Mouse (Mus musculus): ENCODE data around the gene Ankra2. TPM values are rescaled to one million over a fixed set of nuclear protein-coding genes. Genes with fewer than 3 reads are reported as not detected.
A peak's percentile ranks its signal among the peaks of the same experiment; 100 is the strongest.

Ankra2 gene
- polyA plus RNA-seq, 1 experiment from 2014 or later, result 6.6 TPM

GRCm38 (mm10) chr13:98306852-98307475 lies 44.1 kb downstream of the Ankra2 start:
- WGBS (ENCODE audit: insufficient replicate concordance), result 63% methylated on average over 14 of the region's 14 CpGs
- Histone ChIP-seq H3K9ac (ENCODE audit: low read depth, low read length) (no peak overlapping the region), H3K4me2 (ENCODE audit: low read depth, low read length) (no peak overlapping the region)

GRCm38 (mm10) chr13:98308004-98308403 lies 45.1 kb downstream of the Ankra2 start:
- H3K27me3 ChIP-seq (ENCODE audit: control insufficient read depth, insufficient read depth, low read depth, low read length), result no peaks in the 10 kb centered on the region
- ATAC-seq (ENCODE audit: low read depth), result no peak
- H3K27ac ChIP-seq (ENCODE audit: low read length), result no peak overlapping the region
- no peaks in the 10 kb centered on the region for H3K9me3 ChIP-seq (replicated peaks; ENCODE audit: control insufficient read depth, low read length)
- H3K9ac ChIP-seq (ENCODE audit: low read depth, low read length), result no peak overlapping the region
- no peaks in the 10 kb centered on the region; the same call in 1 of the 2 replicates for H3K4me1 ChIP-seq (ENCODE audit: control insufficient read depth, low read depth, low read length)
- no peak overlapping the region for H3K4me3 ChIP-seq (ENCODE audit: low read depth, low read length)
- peaks cover 31% of the 10 kb centered on the region for H3K36me3 ChIP-seq (ENCODE audit: control insufficient read depth, insufficient read depth)
- H3K4me2 ChIP-seq (ENCODE audit: low read depth, low read length), result no peak overlapping the region
- 84% methylated on average over 5 of the region's 5 CpGs for WGBS (ENCODE audit: insufficient replicate concordance)

More at GRCm38 (mm10) chr13:98306852-98307475, 44.1 kb downstream of the Ankra2 start:
- Histone ChIP-seq H3K27ac (ENCODE audit: low read length) (no peak overlapping the region), H3K36me3 (ENCODE audit: control insufficient read depth, insufficient read depth) (peaks cover 26% of the 10 kb centered on the region), H3K4me3 (ENCODE audit: low read depth, low read length) (no peak overlapping the region), H3K9me3 (replicated peaks; ENCODE audit: control insufficient read depth, low read length) (no peaks in the 10 kb centered on the region), H3K4me1 (ENCODE audit: control insufficient read depth, low read depth, low read length) (no peaks in the 10 kb centered on the region; the same call in 1 of the 2 replicates), H3K27me3 (ENCODE audit: control insufficient read depth, insufficient read depth, low read depth, low read length) (no peaks in the 10 kb centered on the region)
- no peak for ATAC-seq (ENCODE audit: low read depth)

- Histone ChIP-seq H3K4me3 (ENCODE audit: low read depth, low read length) (no peak overlapping the region), H3K27me3 (ENCODE audit: control insufficient read depth, insufficient read depth, low read depth, low read length) (no peaks in the 10 kb centered on the region), H3K4me2 (ENCODE audit: low read depth, low read length) (no peak overlapping the region), H3K36me3 (ENCODE audit: control insufficient read depth, insufficient read depth) (peaks cover 35% of the 10 kb centered on the region), H3K4me1 (ENCODE audit: control insufficient read depth, low read depth, low read length) (no peaks in the 10 kb centered on the region; the same call in 1 of the 2 replicates), H3K27ac (ENCODE audit: low read length) (no peak overlapping the region), H3K9ac (ENCODE audit: low read depth, low read length) (no peak overlapping the region), H3K9me3 (replicated peaks; ENCODE audit: control insufficient read depth, low read length) (no peaks in the 10 kb centered on the region)
- no peak for ATAC-seq (ENCODE audit: low read depth)
- WGBS (ENCODE audit: insufficient replicate concordance), result 78% methylated on average over 4 of the region's 4 CpGs
These were observed 45.9 kb downstream of the Ankra2 start for GRCm38 (mm10) chr13:98308724-98309123.

GRCm38 (mm10) chr13:98311597-98311996 lies 48.7 kb downstream of the Ankra2 start:
- H3K4me2 ChIP-seq (ENCODE audit: low read depth, low read length), result no peak overlapping the region
- no peak overlapping the region for H3K27ac ChIP-seq (ENCODE audit: low read length)
- no peak overlapping the region for H3K9ac ChIP-seq (ENCODE audit: low read depth, low read length)
- 86% methylated on average over 5 of the region's 5 CpGs for WGBS (ENCODE audit: insufficient replicate concordance)
- peaks cover 9% of the 10 kb centered on the region for H3K4me1 ChIP-seq (ENCODE audit: control insufficient read depth, low read depth, low read length)
- no peaks in the 10 kb centered on the region for H3K27me3 ChIP-seq (ENCODE audit: control insufficient read depth, insufficient read depth, low read depth, low read length)
- no peak for ATAC-seq (ENCODE audit: low read depth)
- peaks cover 41% of the 10 kb centered on the region for H3K36me3 ChIP-seq (ENCODE audit: control insufficient read depth, insufficient read depth)
- no peak overlapping the region for H3K4me3 ChIP-seq (ENCODE audit: low read depth, low read length)
- no peaks in the 10 kb centered on the region for H3K9me3 ChIP-seq (replicated peaks; ENCODE audit: control insufficient read depth, low read length)

- Histone ChIP-seq H3K4me2 (ENCODE audit: low read depth, low read length) (no peak overlapping the region), H3K36me3 (ENCODE audit: control insufficient read depth, insufficient read depth) (peaks cover 40% of the 10 kb centered on the region), H3K4me1 (ENCODE audit: control insufficient read depth, low read depth, low read length) (peaks cover 9% of the 10 kb centered on the region), H3K9me3 (replicated peaks; ENCODE audit: control insufficient read depth, low read length) (no peaks in the 10 kb centered on the region), H3K9ac (ENCODE audit: low read depth, low read length) (no peak overlapping the region), H3K27ac (ENCODE audit: low read length) (no peak overlapping the region), H3K27me3 (ENCODE audit: control insufficient read depth, insufficient read depth, low read depth, low read length) (no peaks in the 10 kb centered on the region), H3K4me3 (ENCODE audit: low read depth, low read length) (no peak overlapping the region)
- 65% methylated on average over 7 of the region's 7 CpGs for WGBS (ENCODE audit: insufficient replicate concordance)
- no peak for ATAC-seq (ENCODE audit: low read depth)
These were observed 50.8 kb downstream of the Ankra2 start for GRCm38 (mm10) chr13:98313631-98314030.

GRCm38 (mm10) chr13:98315124-98315523 lies 52.2 kb downstream of the Ankra2 start:
- Histone ChIP-seq H3K27ac (ENCODE audit: low read length) (no peak overlapping the region), H3K36me3 (ENCODE audit: control insufficient read depth, insufficient read depth) (peaks cover 33% of the 10 kb centered on the region), H3K4me2 (ENCODE audit: low read depth, low read length) (peak overlapping the region; percentile 54), H3K4me1 (ENCODE audit: control insufficient read depth, low read depth, low read length) (peaks cover 9% of the 10 kb centered on the region), H3K9me3 (replicated peaks; ENCODE audit: control insufficient read depth, low read length) (no peaks in the 10 kb centered on the region), H3K9ac (ENCODE audit: low read depth, low read length) (no peak overlapping the region), H3K27me3 (ENCODE audit: control insufficient read depth, insufficient read depth, low read depth, low read length) (no peaks in the 10 kb centered on the region), H3K4me3 (ENCODE audit: low read depth, low read length) (peak overlapping the region; percentile 94)
- 53% methylated on average over 4 of the region's 4 CpGs for WGBS (ENCODE audit: insufficient replicate concordance)
- no peak for ATAC-seq (ENCODE audit: low read depth)

- Histone ChIP-seq H3K4me2 (ENCODE audit: low read depth, low read length) (peak overlapping the region; percentile 54), H3K27me3 (ENCODE audit: control insufficient read depth, insufficient read depth, low read depth, low read length) (no peaks in the 10 kb centered on the region), H3K36me3 (ENCODE audit: control insufficient read depth, insufficient read depth) (peaks cover 23% of the 10 kb centered on the region), H3K9ac (ENCODE audit: low read depth, low read length) (peak overlapping the region; percentile 94), H3K4me3 (ENCODE audit: low read depth, low read length) (peak overlapping the region; percentile 94), H3K27ac (ENCODE audit: low read length) (peak overlapping the region; percentile 89), H3K9me3 (replicated peaks; ENCODE audit: control insufficient read depth, low read length) (no peaks in the 10 kb centered on the region), H3K4me1 (ENCODE audit: control insufficient read depth, low read depth, low read length) (peaks cover 9% of the 10 kb centered on the region)
- ATAC-seq (ENCODE audit: low read depth), result no peak
- WGBS (ENCODE audit: insufficient replicate concordance), result 0% methylated on average over 17 of the region's 17 CpGs
These were observed 53.2 kb downstream of the Ankra2 start for GRCm38 (mm10) chr13:98316140-98316479.

GRCm38 (mm10) chr13:98316480-98317245 lies 53.8 kb downstream of the Ankra2 start, which contains the start of gene Btf3:
TSS of gene Btf3 (minus strand) at chr13:98317006.
- peak; percentile 89 for ATAC-seq (ENCODE audit: low read depth)
- no peaks in the 10 kb centered on the region for H3K27me3 ChIP-seq (ENCODE audit: control insufficient read depth, insufficient read depth, low read depth, low read length)
- peak within 1 kb of the TSS; percentile 94 for H3K4me3 ChIP-seq (ENCODE audit: low read depth, low read length)
- H3K4me2 ChIP-seq (ENCODE audit: low read depth, low read length), result peak within 1 kb of the TSS; percentile 82
- peaks cover 18% of the 10 kb centered on the region for H3K36me3 ChIP-seq (ENCODE audit: control insufficient read depth, insufficient read depth)
- H3K9ac ChIP-seq (ENCODE audit: low read depth, low read length), result peak within 1 kb of the TSS; percentile 94
- under 1% methylated on average over 80 of the region's 90 CpGs for WGBS (ENCODE audit: insufficient replicate concordance)
- H3K4me1 ChIP-seq (ENCODE audit: control insufficient read depth, low read depth, low read length), result peaks cover 9% of the 10 kb centered on the region
- H3K9me3 ChIP-seq (replicated peaks; ENCODE audit: control insufficient read depth, low read length), result no peaks in the 10 kb centered on the region
- peak within 1 kb of the TSS; percentile 89 for H3K27ac ChIP-seq (ENCODE audit: low read length)

- ATAC-seq (ENCODE audit: low read depth), result no peak; the same call in 1 of the 2 replicates
- Histone ChIP-seq H3K9ac (ENCODE audit: low read depth, low read length) (peak overlapping the region; percentile 94), H3K4me2 (ENCODE audit: low read depth, low read length) (peak overlapping the region; percentile 82), H3K27ac (ENCODE audit: low read length) (peak overlapping the region; percentile 89), H3K4me1 (ENCODE audit: control insufficient read depth, low read depth, low read length) (peaks cover 9% of the 10 kb centered on the region), H3K27me3 (ENCODE audit: control insufficient read depth, insufficient read depth, low read depth, low read length) (no peaks in the 10 kb centered on the region), H3K36me3 (ENCODE audit: control insufficient read depth, insufficient read depth) (peaks cover 13% of the 10 kb centered on the region), H3K4me3 (ENCODE audit: low read depth, low read length) (peak overlapping the region; percentile 94), H3K9me3 (replicated peaks; ENCODE audit: control insufficient read depth, low read length) (no peaks in the 10 kb centered on the region)
- 1% methylated on average over 16 of the region's 16 CpGs for WGBS (ENCODE audit: insufficient replicate concordance)
These were observed 54.4 kb downstream of the Ankra2 start for GRCm38 (mm10) chr13:98317246-98317677.
